Mouse (Mus musculus) thymus, adult 2 months (tissue): ENCODE measurements around the gene 2810408A11Rik.

Experiments used
- CTCF ChIP-seq: fragments of 200-500 bp; IDR thresholded peaks from 2 replicates; pipeline ENCODE4 v1.5.1; 2012; ENCODE audit warnings: mild to moderate bottlenecking, control low read depth, low read length, moderate library complexity, borderline replicate concordance; ENCODE audit not compliant: control insufficient read depth, poor library complexity, insufficient read depth; ENCODE audit errors: extremely low read depth
- POLR2A ChIP-seq: fragments of 200-500 bp; IDR thresholded peaks from 2 replicates; pipeline ENCODE4 v1.6.1; 2012; ENCODE audit warnings: mild to moderate bottlenecking, low read length, control low read depth, moderate library complexity; ENCODE audit not compliant: control insufficient read depth, poor library complexity, insufficient read depth; ENCODE audit errors: extremely low read depth

DNA sequence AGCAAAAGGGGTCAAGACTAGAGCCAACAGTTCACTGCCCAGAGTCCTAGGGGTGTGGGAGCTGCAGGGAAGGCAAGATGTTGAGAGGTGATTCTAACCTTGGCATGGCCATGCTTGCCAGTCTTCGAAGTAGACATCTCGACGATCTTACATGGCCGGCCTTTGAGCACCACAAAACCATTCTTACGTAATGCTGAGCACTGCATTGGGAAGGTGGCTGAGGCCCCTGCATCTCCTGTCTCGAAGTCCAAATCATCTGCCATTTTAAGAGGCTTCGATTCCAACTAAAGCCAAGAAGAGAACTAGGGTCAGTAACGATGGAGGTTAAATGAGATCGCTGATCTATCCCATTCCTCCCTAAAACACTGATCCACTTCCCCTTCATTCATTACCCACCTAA is 18.3 kb upstream of the 2810408A11Rik start:
- no peak for TF ChIP-seq CTCF
- no peak for TF ChIP-seq POLR2A
